Mouse (Mus musculus) intestine, embryonic 15.5 days (tissue): Measurements from ENCODE around the gene Ccdc66. TPM values are rescaled to one million over a fixed set of nuclear protein-coding genes. Genes with fewer than 3 reads are reported as not detected.

Experiments used
- ATAC-seq: fragments of 200-750 bp; cut with Nextera tagmentation; 2 replicates; pipeline ENCODE4 v1.8.0; 2017; ENCODE audit warnings: moderate TSS enrichment, moderate library complexity
- H3K27ac ChIP-seq: fragments of 300-500 bp; sonication (generic); 2 replicates; pipeline ENCODE4 v1.5.1; 2015; ENCODE audit warnings: mild to moderate bottlenecking, inconsistent platforms
- H3K27me3 ChIP-seq: fragments of 300-500 bp; sonication (generic); replicated peaks from 2 replicates; pipeline ENCODE4 v1.6.1; 2015; ENCODE audit warnings: inconsistent platforms
- H3K36me3 ChIP-seq: fragments of 300-500 bp; sonication (generic); 2 replicates; pipeline ENCODE4 v1.6.1; 2015; ENCODE audit warnings: inconsistent platforms
- H3K4me1 ChIP-seq: fragments of 300-500 bp; sonication (generic); replicated peaks from 2 replicates; pipeline ENCODE4 v1.6.1; 2015; ENCODE audit warnings: inconsistent platforms
- H3K4me2 ChIP-seq: fragments of 300-500 bp; sonication (generic); replicated peaks from 2 replicates; pipeline ENCODE4 v1.6.1; 2015; ENCODE audit warnings: mild to moderate bottlenecking, inconsistent platforms
- H3K4me3 ChIP-seq: fragments of 300-500 bp; sonication (generic); replicated peaks from 2 replicates; pipeline ENCODE4 v1.5.1; 2015; ENCODE audit warnings: inconsistent platforms
- H3K9ac ChIP-seq: fragments of 300-500 bp; sonication (generic); 2 replicates; pipeline ENCODE4 v1.6.1; 2015; ENCODE audit warnings: inconsistent platforms
- H3K9me3 ChIP-seq: fragments of 300-500 bp; sonication (generic); 2 replicates; pipeline ENCODE4 v1.6.1; 2016; ENCODE audit warnings: inconsistent platforms
- WGBS: fragments of 180-500 bp; shearing (Covaris S2); methylation state at CpG from one replicate; pipeline ENCODE4 v1.1.7; 2015; 5-methylcytosine and 5-hydroxymethylcytosine counted together
- polyA plus RNA-seq: library from polyadenylated mRNA; unstranded; fragments of >200 nt; fragmentation: Nextera tagmentation; extraction: Ambion mirVana; gene quantifications from 2 replicates; pipeline ENCODE4 v1.2.1, GENCODE M21; 2015

Ccdc66 gene
- polyA plus RNA-seq, 1 experiment from 2014 or later, result 7.1 TPM

- Histone ChIP-seq H3K4me2 (no peak overlapping the region), H3K27ac (no peak overlapping the region), H3K9ac (no peak overlapping the region), H3K4me3 (no peak overlapping the region), H3K27me3 (no peaks in the 10 kb centered on the region), H3K36me3 (peaks cover 2% of the 10 kb centered on the region), H3K9me3 (no peaks in the 10 kb centered on the region), H3K4me1 (no peaks in the 10 kb centered on the region)
- WGBS, result 94% methylated on average over 1 of the region's 1 CpGs
- no peak for ATAC-seq
Observed at GRCm38 (mm10) chr14:27436116-27436515, 72.1 kb downstream of the Ccdc66 start.

GRCm38 (mm10) chr14:27432064-27432463 lies 76.2 kb downstream of the Ccdc66 start:
- peaks cover 2% of the 10 kb centered on the region for H3K36me3 ChIP-seq
- H3K4me3 ChIP-seq, result no peak overlapping the region
- 99% methylated on average over 2 of the region's 2 CpGs for WGBS
- ATAC-seq, result no peak
- no peak overlapping the region for H3K9ac ChIP-seq
- H3K27me3 ChIP-seq, result no peaks in the 10 kb centered on the region
- H3K9me3 ChIP-seq, result no peaks in the 10 kb centered on the region
- peaks cover 3% of the 10 kb centered on the region; the same call in 1 of the 2 replicates for H3K4me1 ChIP-seq
- H3K4me2 ChIP-seq, result no peak overlapping the region
- H3K27ac ChIP-seq, result no peak overlapping the region

Other genes starting within 250 kb of the Ccdc66 start
- 9.2 and 9.8 TPM in 2 replicates for gene Fam208a, start 79.6 kb downstream of the Ccdc66 start, polyA plus RNA-seq
- gene Erc2, start 114.0 kb upstream of the Ccdc66 start, polyA plus RNA-seq, result 6.5 and 6.8 TPM in 2 replicates